Mouse (Mus musculus): ENCODE measurements around the gene Zfp653.

Zfp653 gene

GRCm38 (mm10) chr9:22069881-22070553 lies 1.2 kb downstream of the Zfp653 start:
- in situ Hi-C loops (cut with MboI; ENCODE audit: low sequenced_read_pairs) = no loop called here

DNA sequence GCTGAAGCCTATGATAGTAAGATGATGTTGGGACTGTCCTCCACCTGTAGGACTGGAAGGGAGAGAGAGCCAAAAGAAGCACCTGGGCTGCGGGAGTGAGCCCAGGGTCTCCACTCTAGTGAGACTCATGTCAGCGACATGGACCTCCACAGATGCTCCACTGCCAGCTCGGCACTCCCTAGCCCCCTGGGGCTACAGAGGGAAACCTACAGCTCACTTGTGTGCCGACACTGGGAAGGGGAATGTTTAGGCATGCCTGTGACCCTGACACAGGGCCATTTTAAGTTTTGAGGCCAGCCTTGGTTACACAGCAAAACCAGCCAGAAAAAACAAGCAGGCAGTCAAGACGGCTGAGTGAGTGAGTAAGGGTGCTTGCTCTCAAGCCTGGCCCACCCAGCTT lies 4.0 kb downstream of the Zfp653 start:
- in situ Hi-C loops (cut with MboI; ENCODE audit: low sequenced_read_pairs) = no loop called here

- in situ Hi-C loops (cut with MboI; ENCODE audit: low sequenced_read_pairs) = no loop called here
Observed at GRCm38 (mm10) chr9:22066433-22066832, 4.7 kb downstream of the Zfp653 start.

DNA sequence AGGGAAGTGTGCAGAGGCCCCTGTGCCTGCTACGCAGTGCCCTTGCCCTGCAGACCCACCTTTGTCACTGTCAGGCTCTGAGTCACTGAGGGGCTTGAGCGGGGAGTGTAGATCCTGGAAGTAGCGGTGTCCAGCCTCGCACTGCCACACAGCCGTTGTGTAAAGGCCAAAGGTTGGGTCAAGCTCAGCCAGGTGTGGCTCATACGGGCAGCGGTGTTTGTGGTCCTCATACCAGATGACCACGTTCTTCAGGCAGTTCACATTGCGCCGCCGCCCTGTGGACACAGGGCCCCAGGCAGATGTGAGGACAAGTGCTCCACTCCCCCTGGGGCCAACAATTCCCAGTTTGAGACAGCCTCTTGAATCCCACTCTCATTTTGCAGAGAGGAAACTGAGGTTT lies 5.5 kb downstream of the Zfp653 start:
- in situ Hi-C loops (cut with MboI; ENCODE audit: low sequenced_read_pairs) = no loop called here

DNA sequence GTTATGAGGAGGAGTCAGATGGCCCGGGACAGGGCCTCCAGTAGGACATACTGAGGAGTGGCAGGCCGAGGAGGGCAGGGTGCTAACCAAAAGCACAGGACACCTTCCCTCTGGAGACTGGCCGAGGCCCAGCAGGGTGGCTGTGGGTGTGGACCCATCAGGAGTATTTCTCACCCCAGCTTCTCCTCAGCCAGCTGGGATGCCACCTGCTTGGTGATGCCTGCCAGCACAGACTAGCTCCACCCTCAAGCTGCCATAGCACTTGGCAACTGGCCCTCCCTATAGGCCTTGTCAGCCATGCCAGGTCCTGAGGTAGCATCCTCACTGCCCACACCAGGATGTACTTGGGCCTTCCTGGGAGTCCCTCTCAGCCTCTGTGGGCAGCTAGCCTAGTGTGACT lies 6.8 kb downstream of the Zfp653 start:
- in situ Hi-C loops (cut with MboI; ENCODE audit: low sequenced_read_pairs) = no loop called here

- in situ Hi-C loops (cut with MboI; ENCODE audit: low sequenced_read_pairs) = no loop called here
Observed at GRCm38 (mm10) chr9:22061339-22061738, 9.8 kb downstream of the Zfp653 start.

- in situ Hi-C loops (cut with MboI; ENCODE audit: low sequenced_read_pairs) = no loop called here
Observed at GRCm38 (mm10) chr9:22058011-22058424, 13.2 kb downstream of the Zfp653 start.

DNA sequence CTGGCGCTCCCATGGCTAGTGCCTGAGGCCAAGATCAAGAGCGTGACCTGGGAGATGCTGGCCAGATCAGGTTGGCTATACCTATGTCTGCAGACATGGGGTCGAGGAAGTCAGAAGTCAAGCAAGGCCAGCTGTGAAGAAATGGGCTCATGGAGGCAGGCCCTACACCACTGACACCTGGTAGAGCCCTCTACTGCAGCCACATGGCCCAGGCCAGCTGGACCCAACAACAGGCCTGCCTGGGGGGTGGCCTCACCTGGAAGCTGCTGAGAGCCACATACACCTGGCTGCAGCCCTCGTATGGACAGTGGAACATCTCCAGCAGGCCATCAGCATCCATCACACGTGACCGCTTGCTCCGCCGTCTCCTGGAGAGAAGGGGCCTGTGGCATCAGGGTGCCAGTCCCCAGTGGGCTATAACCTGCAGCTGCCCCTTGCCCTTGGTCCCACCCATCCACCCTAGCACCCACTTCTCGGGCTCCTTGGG lies 14.1 kb downstream of the Zfp653 start:
- in situ Hi-C loops (cut with MboI; ENCODE audit: low sequenced_read_pairs) = no loop called here

- in situ Hi-C loops (cut with MboI; ENCODE audit: low sequenced_read_pairs) = no loop called here
Observed at GRCm38 (mm10) chr9:22056303-22056910, 14.8 kb downstream of the Zfp653 start.

DNA sequence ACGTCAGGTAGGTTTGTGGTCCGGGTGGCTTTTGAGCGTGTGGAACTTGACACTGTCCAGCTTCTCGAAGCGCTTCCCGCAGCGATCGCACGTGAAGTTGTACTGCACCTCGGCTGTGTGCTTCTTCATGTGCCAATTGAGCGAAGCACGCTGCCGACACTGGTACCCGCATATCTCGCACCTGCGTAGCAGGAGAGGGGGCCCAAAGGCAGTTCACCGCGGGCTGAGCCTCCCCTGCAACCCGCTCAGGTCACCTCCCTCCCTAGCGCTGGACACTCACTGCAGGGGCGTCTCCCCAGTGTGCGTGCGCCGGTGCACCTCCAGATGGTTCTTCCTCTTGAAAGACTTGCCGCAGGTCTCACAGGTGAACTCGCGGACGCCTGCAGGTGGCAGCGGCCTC lies 15.5 kb downstream of the Zfp653 start:
- in situ Hi-C loops (cut with MboI; ENCODE audit: low sequenced_read_pairs) = no loop called here

- in situ Hi-C loops (cut with MboI; ENCODE audit: low sequenced_read_pairs) = no loop called here
Observed at GRCm38 (mm10) chr9:22054411-22055076, 16.6 kb downstream of the Zfp653 start.

DNA sequence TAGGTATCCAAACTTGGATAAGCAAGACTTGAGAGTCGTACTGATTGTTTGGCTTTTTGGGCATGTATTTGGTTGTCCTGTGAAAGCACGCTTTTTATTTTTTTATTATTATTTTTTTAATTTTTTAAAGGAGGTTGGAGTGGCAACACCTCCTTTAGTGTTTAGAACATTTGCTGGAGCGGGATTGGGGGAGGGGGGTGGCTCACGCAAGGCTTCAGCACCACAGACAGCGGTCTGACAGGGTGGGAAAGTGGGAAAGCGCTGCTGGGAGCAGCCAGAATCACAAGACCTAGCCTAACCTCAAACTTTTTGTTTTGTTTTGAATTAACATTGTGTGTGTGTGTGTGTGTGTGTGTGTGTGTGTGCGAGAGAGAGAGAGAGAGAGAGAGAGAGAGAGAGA lies 17.5 kb downstream of the Zfp653 start:
- in situ Hi-C loops (cut with MboI; ENCODE audit: low sequenced_read_pairs) = no loop called here

- in situ Hi-C loops (cut with MboI; ENCODE audit: low sequenced_read_pairs) = no loop called here
Observed at GRCm38 (mm10) chr9:22051958-22052254, 19.3 kb downstream of the Zfp653 start, which contains the start of gene Elavl3. Gene Elavl3, minus strand, starts transcription at chr9:22052023.

- in situ Hi-C loops (cut with MboI; ENCODE audit: low sequenced_read_pairs) = no loop called here
Observed at GRCm38 (mm10) chr9:22051161-22051957, 19.8 kb downstream of the Zfp653 start.

GRCm38 (mm10) chr9:22050351-22050889 lies 20.8 kb downstream of the Zfp653 start:
- in situ Hi-C loops (cut with MboI; ENCODE audit: low sequenced_read_pairs) = no loop called here

DNA sequence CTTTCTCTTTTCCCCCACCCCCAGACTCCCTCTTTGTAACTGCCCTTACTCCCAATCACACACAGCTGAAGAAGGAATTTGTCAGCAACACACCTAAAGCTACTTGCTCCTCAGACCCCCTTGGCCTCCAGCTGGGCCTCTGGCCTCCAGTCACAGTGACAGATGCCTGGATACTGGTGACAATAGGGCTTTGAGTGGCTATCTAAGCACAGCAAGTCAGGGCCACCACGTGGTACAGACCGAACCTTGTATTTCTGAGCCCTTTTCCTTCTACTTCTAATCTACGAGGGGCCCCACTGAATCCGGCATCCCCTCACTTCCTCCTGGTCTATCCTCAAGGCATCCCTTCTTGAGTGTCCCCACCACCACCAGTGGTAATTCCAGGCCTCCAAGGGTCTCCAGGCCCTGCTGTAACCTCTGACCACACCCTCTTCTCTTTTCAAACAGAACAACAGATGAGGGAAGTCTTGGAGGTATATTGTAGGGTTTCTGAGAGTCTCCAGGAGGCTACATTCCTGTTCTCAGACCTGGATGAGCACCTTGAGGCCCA lies 21.4 kb downstream of the Zfp653 start:
- in situ Hi-C loops (cut with MboI; ENCODE audit: low sequenced_read_pairs) = no loop called here

DNA sequence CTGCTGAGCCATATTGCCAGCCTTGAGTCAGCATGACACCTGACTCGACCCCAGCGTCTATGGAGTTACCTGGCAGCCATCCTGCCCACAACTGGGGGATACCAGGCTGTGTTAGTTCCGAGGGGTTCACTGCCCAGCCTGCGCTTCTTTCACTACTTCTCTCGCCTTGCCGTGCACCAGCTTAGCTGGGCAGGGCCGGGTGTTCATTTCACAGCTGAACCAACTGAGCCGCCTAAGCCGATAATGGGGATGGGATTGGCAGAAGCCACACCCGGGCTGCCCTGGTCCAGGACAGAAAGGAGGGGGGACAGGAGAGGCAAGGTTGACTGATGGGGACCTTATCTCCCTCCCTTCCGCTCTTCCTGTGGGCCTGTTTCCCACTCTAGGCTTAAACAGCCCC lies 21.9 kb downstream of the Zfp653 start:
- in situ Hi-C loops (cut with MboI; ENCODE audit: low sequenced_read_pairs) = no loop called here

- in situ Hi-C loops (cut with MboI; ENCODE audit: low sequenced_read_pairs) = no loop called here
Observed at GRCm38 (mm10) chr9:22047329-22047728, 23.8 kb downstream of the Zfp653 start.

DNA sequence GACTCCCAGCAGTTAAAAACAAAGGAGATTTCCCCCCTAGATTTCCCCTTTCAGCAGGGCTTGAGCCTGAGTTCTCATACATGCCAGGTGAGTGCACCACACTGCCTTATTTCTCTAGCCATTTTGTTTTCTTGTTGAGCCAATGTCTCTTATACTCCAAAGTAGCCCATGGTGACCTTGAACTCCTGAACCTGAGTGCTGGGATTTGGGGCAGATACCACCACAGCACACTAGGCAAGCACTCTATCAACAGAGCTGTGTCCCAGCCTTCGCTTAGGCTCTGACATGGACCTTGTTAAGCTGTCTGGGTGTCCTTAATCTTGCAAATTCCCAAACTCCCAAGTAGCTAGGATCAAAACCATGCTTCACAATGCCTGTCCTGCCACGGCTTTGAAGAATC lies 29.3 kb downstream of the Zfp653 start:
- in situ Hi-C loops (cut with MboI; ENCODE audit: low sequenced_read_pairs) = no loop called here

GRCm38 (mm10) chr9:22037826-22038225 lies 33.4 kb downstream of the Zfp653 start:
- in situ Hi-C loops (cut with MboI; ENCODE audit: low sequenced_read_pairs) = no loop called here

All from CH12F3 (cell line).